Mouse (Mus musculus) bone marrow, adult 2 months (tissue): ENCODE measurements around the gene Slc52a3.

Experiments used
- CTCF ChIP-seq: fragments of 200-500 bp; IDR thresholded peaks from 2 replicates; pipeline ENCODE4 v1.5.1; 2011; ENCODE audit warnings: low read length, control low read depth; ENCODE audit not compliant: control insufficient read depth, insufficient read depth
- POLR2A ChIP-seq: fragments of 200-500 bp; IDR thresholded peaks from 2 replicates; pipeline ENCODE4 v1.6.1; 2011; ENCODE audit warnings: low read depth, mild to moderate bottlenecking, control low read depth, low read length, borderline replicate concordance; ENCODE audit not compliant: control insufficient read depth

- TF ChIP-seq CTCF (no peak), POLR2A (no peak)
Measured at GRCm38 (mm10) chr2:152002529-152002928, 6.2 kb downstream of the Slc52a3 start.
